Mouse (Mus musculus) T-helper 1 cell (primary cell): ENCODE data around the gene Enpep.

Experiments
- in situ Hi-C: fragments of 300-600 bp; cut with MboI, MseI; formaldehyde crosslinking; loops from one replicate; pipeline ENCODE4 v1.15.1; 2025; ENCODE audit warnings: high pct_unique_total_duplicates

Enpep gene

GRCm38 (mm10) chr3:129312511-129312910 is 20.0 kb downstream of the Enpep start:
- in situ Hi-C loops = no loop called here

DNA sequence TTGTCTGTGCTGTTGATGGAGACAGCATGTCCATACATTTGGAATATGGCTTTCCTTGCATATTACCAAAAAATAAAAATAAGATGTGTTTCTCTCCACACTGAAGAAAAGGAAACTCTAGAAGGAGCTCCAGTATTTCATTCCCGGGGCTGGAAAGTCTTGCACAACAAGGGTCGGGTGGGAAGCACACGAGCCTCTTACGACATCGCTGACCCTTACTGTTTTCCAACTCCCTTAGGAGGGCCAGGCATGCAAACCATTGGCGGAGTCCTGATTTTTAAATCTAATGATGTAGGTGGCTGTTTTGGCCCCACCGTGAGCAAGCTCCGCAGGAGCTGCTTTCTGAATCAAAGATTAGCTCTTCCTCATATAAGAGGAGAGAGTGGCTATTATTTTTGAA is 20.6 kb downstream of the Enpep start:
- in situ Hi-C loops = no loop called here

GRCm38 (mm10) chr3:129309926-129310325 is 22.6 kb downstream of the Enpep start:
- in situ Hi-C loops = loop anchor here (5.0 to 10.0 kb wide), 2 partner anchors 225 to 372 kb away; partner anchors contain the start of gene Elovl6

DNA sequence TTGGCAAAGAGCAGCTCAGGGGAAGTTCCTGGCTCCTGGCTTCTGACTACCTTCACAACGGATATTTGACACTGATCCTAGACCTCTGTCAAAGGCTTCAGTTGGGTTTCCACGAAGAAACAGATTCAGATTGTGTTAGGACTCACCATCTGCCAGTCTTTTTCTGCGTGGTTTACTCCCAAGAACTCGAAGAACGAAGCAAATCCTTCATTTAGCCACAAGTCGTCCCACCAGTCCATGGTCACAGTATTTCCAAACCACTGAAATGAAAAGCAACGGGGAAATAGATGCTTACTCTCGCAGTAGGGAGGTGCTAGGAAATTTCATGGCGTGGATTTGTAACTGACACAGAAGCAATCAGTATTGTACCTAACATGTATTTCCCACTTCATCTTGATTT is 23.6 kb downstream of the Enpep start:
- in situ Hi-C loops = loop anchor here (5.0 to 10.0 kb wide), 2 partner anchors 226 to 373 kb away; partner anchors contain the start of gene Elovl6

- in situ Hi-C loops = loop anchor here (5.0 to 10.0 kb wide), 2 partner anchors 227 to 374 kb away; partner anchors contain the start of gene Elovl6
Observed at GRCm38 (mm10) chr3:129308102-129308752, 24.3 kb downstream of the Enpep start.

- in situ Hi-C loops = loop anchor here (5.0 to 10.0 kb wide), 2 partner anchors 118 to 231 kb away; partner anchors contain the start of gene Elovl6
Observed at GRCm38 (mm10) chr3:129303941-129304340, 28.6 kb downstream of the Enpep start.

- in situ Hi-C loops = loop anchor here (5.0 to 10.0 kb wide), 2 partner anchors 122 to 235 kb away; partner anchors contain the start of gene Elovl6
Observed at GRCm38 (mm10) chr3:129299874-129300273, 32.6 kb downstream of the Enpep start.

DNA sequence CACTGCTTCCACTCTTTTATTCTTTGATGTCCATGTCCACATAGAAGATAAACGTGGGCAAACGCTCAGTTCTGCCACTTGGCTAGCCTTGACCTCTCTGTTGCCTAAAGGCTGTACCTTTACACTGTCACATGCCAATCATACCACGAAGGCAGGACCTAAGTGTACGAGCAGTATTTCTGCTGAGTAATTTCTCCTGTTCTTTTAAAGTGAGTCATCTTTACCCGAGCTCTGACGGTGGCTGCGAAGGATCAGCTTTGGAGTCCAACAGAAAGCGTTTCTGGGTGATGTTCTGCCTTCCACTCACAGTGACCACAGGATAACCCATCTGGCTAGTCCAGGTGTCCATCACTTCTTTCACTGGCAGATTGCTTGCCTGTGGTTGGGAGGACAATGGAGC is 33.9 kb downstream of the Enpep start:
- in situ Hi-C loops = no loop called here

- in situ Hi-C loops = no loop called here
Observed at GRCm38 (mm10) chr3:129296994-129297393, 35.5 kb downstream of the Enpep start.

DNA sequence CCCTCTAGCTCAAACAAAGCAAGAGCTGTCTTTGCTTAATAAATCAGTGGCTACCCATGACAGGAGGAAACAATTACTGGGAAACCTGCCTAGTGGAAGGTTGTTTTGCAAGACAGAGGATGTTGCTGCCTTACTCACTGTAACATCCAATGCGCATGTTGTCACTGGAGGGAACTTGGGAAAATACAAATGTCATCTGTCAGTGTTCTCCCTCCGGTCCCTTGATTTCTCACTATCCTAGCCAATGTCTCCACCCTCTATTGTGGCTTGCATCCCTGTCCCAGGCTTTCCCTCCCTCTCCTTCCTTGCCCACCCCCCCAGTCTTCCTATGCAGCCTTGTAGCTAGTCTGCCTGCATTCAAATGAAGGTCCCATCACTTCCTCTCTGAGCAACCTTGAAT is 36.6 kb downstream of the Enpep start:
- in situ Hi-C loops = no loop called here

DNA sequence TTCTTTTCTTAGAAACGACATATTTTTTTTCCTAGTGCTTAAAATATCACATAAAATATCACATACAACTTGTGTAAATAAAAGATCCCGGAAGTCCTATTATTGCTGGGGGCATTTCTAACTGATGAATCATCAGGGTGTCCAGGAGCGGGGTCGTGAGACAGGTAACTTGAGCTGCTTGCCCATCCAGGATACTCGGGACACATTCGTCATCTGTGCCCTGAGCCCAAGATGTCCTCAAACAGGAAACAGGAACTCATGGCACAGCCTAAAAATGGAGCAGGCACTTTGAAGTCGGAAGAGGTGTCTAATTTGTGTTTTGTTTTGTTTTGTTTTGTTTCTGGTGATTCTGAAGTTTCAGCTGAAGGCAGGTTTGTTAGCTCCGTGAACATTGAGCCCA is 43.0 kb downstream of the Enpep start:
- in situ Hi-C loops = no loop called here

DNA sequence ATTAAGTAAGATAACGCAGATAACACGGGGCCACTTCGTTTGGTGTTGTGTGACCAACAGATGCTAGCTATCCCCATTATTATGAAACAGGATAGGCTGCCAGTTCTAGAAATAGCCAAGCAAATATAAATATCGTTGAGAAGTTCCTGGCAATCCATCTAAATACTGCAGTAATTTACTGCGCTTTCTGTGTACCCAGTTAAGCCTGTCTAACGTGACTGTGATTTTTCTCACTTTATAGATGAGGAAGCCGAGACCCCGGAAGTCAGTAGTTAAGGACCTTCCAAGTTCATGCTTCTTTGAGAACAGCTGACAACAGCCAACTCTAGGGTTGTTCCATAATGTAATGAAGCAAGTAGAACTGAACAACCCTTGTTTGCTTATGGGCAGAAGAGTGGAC is 45.4 kb downstream of the Enpep start:
- in situ Hi-C loops = no loop called here

DNA sequence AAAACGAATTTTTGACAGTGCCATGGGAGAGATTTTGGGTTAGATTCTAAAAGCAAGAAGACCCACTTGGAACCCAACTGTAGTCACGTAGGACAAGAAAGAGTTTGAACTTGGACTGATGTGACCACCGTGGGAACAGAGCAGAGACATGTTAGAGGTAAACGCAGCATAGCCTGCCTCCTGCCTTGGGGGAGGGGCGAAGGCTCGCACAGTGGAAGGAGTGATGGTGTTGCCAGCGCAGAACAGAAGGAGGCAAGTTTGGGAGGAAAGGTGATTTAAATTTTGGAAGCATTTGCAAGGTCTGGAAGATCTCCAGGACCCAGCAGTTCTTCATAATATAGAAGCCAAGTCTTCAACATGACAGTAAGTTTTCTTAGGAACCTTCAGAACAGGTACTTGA is 46.1 kb downstream of the Enpep start:
- in situ Hi-C loops = no loop called here

DNA sequence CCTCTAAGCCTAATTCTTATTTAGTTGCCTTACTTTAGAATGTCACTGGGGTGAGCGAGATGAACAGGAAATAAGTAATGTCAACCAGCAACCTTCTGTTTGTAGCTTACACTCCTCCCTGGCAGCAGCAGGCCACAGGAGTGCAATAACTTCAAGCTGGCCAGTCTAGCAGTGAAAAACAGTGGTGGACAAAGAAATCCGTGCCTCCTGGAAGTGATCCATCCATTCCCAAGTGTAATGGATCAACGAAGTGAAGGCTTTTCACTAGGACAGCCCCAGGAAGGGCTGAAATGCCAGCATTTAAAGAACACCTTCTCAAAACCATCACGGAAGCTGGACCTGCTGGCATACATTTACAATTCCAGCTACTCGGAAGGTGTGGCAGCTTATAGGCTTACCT is 48.2 kb downstream of the Enpep start:
- in situ Hi-C loops = no loop called here

GRCm38 (mm10) chr3:129279441-129279840 is 53.1 kb downstream of the Enpep start:
- in situ Hi-C loops = no loop called here

DNA sequence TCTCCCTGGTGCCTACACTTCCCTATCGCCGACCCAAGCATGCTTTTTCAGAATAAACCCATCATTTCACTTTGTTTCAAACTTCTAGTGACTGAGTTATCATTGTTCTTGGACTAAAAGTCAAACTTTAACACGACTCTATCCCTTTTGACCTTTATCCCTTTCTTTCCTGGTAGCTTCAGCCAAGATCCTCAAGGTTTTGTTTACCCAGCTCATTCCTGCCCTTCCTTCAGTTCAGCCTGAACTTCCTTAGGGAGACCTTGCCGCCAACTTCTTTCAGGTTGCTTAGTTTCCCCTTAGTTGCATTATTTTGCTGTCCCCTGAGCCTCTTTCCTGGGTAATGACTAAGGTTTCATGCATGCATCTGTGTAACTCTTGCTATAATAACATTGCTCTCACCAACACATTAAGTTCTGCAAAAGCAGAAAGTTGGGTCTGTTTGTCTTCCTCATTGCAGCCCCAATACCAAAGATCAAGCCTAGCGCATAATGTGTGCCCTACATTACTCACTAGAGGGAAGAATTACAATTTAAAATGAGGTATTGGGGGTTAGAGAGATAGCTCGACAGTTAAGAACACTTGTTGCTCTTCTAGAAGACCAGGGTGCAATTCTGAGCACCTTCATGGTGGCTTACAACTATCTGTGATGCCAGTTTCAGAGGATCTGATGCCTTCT is 59.2 kb downstream of the Enpep start:
- in situ Hi-C loops = no loop called here

- in situ Hi-C loops = no loop called here
Observed at GRCm38 (mm10) chr3:129270044-129270443, 62.5 kb downstream of the Enpep start.

GRCm38 (mm10) chr3:129268886-129269683 is 63.4 kb downstream of the Enpep start:
- in situ Hi-C loops = no loop called here

DNA sequence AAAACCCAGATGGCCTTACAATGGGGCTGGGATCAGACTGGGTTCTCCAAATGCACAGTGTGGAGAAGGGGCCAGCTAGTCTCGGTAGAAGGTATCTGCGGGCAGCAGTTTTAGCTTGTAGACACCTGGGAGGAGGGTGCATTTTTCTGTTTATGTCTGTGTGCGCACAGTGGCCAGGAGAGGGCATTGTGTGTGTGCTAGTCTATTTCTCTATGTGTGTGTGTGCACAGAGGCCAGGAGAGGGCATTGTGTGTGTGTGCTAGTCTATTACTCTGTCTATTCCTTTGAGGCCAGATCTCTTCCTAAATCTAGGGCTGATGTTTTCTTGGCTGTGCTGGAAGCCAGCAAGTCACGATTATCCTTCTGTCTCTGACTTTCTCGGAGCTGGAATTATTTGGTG is 74.0 kb downstream of the Enpep start:
- in situ Hi-C loops = no loop called here

GRCm38 (mm10) chr3:129256766-129257165 is 75.8 kb downstream of the Enpep start:
- in situ Hi-C loops = no loop called here

GRCm38 (mm10) chr3:129256283-129256682 is 76.2 kb downstream of the Enpep start:
- in situ Hi-C loops = no loop called here

- in situ Hi-C loops = no loop called here
Observed at GRCm38 (mm10) chr3:129254246-129254645, 78.3 kb downstream of the Enpep start.
